Mouse (Mus musculus) common myeloid progenitor, adult 5-6 weeks (primary cell): Measurements from ENCODE around the gene 2510039O18Rik. TPM values are rescaled to one million over a fixed set of nuclear protein-coding genes. Genes with fewer than 3 reads are reported as not detected.

ENCODE experiments used
- ATAC-seq: replicated peaks from 2 replicates; pipeline ENCODE4 v1.8.0; 2016; ENCODE audit warnings: low read depth, mild to moderate bottlenecking, moderate TSS enrichment, inconsistent platforms; ENCODE audit not compliant: poor library complexity, severe bottlenecking
- total RNA-seq: library from RNA; stranded (forward); fragments of 200-1000, 187-1606 nt; gene quantifications from 2 replicates; pipeline ENCODE4 v1.2.3, GENCODE M21; 2017

The 2510039O18Rik gene
- 30.4 and 34.6 TPM in 2 replicates for total RNA-seq

DNA sequence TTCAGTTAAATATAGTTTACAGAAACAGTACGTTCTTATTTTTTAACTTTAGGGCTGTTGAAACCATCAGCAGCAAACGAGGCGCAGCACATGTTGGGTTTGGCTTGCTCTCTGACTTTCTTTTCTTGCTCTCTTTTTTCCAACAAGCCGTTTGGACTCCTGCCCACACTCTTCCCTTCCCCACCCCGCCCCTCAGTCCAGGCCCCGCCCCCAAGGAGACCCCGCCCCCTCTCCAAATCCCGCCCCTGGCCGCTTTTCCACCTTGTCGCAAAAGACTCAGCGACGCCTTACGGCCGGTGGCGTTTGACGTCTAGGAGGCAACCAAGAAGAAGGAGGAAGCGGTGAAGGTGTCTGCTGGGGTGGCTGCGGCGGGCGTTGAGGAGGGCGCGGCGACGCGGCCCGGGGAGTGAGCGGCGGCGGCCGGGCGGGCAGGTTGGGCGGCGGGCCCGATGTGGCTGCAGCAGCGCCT, at the start of gene 2510039O18Rik:
Gene 2510039O18Rik, plus strand, starts transcription at position 320 of the 469 bp plus-strand sequence.
- ATAC-seq, result peak; percentile 76

DNA sequence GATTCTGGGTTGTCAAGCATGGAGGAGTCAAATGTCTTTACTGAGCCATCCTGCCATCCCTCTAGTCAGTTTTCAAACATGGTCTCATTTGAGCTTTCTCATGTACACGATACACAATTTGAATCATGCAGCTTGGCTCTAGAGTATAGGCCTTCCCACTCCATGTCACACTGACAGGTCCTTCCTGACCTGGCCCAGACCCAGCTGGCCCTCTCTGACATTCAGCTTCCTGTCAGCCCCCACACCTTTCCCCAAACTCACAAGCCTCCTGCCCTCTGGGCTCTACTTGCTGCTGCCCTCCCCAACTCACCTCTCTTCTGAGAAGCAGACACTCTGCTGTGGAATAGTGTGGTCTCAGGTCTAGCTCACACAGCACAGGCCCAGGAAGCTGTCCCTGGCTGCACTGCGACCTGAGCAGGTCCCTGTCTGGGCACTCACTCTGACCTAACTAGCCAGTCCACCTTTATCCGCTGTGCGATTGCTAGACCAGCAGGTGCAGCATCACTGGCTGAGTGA, 44.8 kb upstream of the 2510039O18Rik start:
- no peak for ATAC-seq

DNA sequence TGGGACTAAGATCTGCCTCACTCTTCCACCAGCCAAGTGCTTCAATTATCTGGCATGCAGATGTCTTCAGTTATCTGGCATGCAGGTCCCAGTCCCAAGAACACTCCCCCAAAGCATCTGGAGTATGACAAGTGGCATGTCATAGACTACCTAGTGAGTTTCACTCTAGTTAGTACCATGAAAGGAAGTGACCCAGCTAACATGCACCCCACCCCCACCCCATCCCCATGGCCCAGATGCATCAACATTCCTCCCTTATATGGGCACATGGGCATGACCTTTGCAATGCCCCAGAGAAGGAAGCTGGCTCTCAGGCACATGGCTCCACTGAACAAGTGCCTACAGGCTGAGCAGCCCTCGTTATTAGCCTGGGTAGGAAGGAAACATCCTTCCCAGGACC, 44.3 kb upstream of the 2510039O18Rik start:
- 0 out of 2 replicates have a peak, but pooled peaks have one; percentile 11 for ATAC-seq

DNA sequence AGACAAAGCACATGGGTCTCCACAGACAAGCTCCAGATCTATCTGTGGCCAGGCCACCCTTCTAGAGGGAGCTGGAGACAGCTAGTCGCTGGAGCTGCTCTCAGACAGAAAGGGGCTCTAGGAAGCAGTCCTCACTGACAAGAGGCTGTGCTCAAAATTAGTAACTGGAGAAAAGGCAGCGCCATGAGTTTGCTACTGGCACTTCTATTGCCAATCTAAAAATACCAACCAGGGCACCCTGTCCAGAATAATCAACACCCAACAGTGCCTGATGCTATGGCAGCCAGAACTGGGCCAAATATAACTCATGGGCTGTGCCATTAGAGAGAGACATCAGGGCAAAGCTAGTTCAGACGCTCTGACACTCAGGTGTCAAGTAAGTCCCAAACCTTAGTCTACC, 43.3 kb upstream of the 2510039O18Rik start:
- ATAC-seq, result no peak

DNA sequence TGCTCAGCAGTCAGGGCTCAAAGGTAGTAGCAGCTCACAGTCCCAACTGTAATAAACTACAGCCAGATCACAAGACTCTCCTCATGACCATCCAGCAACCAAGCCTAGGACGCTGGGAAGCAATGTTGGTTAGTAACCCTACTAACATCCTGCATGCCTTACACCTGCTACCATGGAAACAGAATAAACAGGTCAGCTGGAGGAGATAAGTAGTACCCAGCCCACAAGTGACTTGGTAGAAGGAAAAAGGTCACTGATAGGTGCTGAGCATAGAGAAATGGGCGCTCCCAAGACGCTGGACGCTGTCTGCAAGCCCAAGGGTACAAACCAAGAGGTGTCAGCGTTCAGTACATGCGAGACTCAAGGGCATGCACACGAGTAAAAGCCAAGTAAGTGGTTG, 40.2 kb upstream of the 2510039O18Rik start:
- no peak for ATAC-seq

DNA sequence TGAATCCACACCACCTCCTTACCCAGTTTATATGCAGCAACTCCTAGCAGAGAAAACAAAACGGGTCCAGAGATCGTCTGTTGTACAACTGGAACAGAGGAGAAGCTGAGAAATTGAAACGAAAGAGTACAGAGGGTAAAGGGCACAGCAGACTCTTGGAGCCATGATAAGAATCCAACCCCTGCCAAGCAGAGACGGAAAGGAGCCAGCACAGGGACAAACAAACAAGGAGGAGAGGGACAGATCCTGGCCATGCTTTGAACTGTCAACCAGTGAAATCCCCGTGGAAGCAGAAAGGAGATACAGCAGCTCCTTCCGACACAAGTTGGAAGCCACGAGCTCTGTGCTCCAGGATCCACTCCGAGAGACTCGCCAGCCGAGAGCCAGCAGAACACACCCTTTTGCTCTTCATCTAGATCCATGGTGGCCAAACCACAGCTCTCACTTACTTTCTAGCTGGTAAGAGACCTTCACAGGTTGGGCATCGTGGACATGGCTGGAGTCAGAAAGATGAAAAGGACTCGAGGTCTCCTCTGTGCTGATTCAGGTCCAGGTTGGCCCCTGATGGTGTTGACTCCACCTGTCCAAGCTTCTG, 37.7 kb upstream of the 2510039O18Rik start:
- no peak for ATAC-seq

DNA sequence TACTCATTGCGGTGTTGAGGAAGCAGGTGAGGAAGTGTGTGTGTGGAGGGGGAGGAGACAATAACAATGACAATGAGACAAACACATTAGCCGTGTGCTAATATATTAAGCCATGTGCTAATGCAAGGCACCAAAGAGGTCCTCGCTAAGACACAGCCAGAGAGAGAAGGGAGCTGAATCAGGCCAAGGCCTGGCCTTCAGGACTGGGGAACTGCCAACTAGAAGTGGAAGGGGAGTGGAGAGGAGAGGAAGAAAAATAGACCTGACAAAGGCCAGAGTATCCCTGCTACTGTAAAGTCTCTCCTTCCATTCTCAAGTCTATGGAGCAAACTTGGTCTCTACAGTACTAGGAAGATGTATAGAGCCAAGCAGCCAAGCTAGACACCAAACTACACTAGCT, 37.1 kb upstream of the 2510039O18Rik start:
- no peak for ATAC-seq

DNA sequence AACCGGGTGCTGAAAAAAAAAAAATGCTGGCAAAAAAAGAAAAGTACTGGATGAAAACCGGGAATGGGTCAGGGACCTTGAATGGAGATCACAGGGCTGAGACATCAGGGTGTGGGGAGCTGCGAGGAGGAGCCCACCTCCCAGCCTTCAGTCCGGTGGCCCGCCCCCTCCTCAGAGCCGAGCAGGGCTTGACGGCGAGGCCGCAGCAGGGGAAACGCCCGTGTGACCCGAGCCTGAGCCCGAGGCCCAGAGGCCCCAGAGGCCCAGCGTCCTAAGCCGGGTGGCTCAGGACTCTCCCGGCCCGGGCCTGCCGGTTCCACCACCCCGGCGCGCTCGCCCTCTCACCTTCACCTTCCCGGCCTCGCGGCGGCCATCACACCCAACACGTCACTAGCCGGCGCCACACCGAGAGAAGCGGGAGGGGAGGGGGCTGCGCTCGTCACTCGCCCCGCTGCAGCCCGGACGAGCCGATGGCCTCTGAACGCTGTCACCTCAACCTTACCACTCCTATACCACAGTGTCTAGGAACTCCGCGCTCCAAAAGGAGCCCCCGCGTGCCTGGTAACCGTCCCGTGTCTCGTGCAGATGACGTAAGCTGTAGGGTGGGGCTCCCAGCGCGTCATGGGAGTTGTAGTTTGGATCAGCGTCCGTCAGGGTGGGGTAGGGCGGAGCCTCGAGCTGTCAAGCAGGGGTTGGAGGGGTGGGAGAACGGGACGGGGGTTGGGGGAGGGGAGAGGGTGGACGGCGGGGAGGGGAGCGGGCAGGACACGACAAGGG, 36.2 kb upstream of the 2510039O18Rik start, which contains the start of gene Mfn2:
Gene Mfn2, minus strand, starts transcription at position 392 of the 777 bp plus-strand sequence.
- ATAC-seq, result peak; percentile 94

DNA sequence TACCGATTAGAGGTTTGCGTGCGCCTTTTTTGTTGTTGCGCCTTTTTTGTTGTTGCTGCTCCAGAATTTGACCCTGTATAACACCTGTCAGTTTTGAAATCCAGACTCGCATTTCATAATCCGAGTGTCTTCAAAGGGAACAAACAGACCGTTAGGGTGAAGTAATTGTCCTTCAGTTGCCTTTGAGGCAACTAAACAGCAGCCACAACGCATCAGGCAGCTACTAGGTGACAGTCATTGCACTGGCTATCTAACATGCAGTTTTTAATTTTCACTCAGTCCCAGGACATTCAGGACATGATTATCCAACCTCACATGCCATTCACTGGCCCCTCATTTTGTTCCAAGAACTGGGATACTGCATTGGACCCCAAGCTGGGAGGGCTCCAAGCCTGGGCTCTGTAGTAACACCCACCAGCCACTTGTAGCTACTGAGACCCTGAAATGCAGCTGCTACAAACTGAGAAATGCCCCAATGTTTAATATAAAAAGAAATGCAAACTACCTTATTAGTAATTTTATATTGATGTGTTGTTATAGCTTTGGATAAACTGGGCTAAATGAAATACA, 35.5 kb upstream of the 2510039O18Rik start:
- peak; percentile 12 for ATAC-seq

DNA sequence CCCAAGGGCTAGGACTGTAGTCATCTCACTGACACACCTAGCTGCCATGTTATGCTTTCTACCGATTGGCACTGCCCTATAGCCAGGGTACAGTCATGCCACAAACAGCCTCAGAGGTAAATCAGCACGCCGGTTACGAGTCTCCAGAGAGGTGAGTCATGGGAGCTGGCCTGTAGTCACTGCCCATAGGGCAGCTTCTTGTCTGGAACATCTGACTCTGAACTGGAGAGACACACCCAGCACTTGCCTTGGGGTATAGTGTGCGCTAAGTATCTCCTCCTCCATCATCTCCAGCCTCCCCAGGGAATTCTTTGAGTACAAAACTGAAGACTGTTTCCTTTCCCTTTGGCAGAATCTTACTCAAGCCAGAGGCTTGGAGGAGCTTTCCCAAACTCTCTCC, 34.5 kb upstream of the 2510039O18Rik start:
- ATAC-seq, result no peak

DNA sequence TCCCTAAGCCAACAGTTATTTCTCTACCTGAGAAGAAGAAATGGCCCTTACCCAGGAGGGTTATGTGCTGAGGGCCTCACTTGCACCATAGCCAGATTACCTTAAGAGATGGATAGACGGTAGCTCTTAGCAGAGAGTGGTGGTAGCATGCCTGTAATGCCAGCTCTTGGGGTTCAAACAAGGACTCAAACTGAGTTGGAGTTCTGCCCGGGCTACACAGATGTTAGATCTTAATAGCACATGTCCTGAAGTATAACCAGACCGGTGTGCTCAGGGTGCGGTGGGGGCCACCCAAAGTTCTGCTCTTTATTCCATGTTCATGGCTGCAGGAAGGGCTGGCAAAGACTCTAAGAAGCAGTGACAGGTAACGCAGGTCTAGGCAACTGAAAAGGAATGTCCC, 31.2 kb upstream of the 2510039O18Rik start:
- no peak for ATAC-seq

DNA sequence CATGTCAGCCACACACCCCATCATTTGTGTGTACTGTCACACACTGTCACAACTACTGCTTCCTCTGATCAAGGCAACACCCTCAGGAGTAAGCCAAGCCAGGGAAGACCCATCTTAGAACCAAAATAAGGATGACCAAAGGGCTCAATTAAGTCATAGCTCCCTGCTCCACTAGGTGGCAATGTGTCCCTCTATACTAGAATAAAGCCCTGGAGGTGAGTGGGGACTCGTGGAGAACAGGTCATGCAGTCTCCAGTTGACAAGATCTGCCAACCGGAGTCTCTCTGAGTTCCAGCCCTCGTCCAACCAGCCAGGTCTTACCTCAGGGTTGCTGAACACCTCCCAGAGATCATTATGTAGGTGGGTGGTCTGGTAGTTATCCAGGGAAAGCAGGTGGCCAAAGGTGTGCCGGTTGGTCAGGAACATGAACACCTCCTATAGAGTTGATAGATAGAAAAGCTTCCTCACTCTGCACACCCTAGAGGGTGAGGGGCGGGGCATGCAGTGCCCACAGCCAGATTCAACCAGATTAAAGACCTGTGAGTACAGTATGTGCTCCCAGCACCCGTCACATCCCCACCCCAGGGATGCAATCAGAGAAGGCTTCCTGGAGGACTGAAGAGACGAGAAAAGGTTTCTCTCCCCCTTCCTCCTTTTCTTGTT, 22.1 kb upstream of the 2510039O18Rik start:
- ATAC-seq, result peak; percentile 88

DNA sequence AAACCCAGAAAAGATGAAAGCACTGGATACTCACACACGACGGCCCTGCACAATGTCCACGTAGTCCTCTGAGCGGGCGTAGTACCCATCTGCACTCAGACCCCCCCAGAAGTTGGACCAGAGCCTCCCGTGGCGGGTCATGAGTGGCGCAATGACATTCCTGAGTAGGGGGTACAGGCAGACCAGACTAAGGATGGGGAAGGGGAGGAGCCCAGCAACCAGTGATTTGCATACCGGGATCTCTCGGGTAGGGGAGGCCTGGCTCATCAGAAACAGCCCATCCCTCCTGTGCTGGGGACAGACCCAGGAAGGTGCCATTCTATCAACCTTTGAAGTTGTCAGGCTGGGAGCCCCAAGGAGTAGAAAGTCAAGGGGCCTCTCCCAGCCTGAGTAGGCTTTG, 19.7 kb upstream of the 2510039O18Rik start:
- ATAC-seq, result no peak

DNA sequence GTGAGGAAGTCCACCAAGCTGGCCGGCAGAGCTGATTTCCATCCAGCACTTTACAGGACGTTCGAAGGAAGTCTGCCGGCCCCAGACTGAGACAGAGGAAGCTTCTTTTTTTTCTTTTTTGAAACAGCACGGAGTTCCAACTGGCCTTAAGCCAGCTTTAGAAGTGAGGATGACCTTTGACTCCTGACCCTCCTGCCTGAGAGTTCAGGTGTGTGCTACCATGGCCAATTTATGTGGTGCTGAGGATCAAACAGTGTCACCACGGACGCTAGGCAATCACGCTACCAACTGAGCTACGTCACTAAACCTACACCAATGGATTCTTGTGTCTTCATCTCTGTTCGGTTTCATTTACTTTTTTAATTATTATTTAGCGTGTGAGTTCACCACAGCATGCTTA, 18.4 kb upstream of the 2510039O18Rik start:
- peak; percentile 33; the same call in 1 of the 2 replicates for ATAC-seq

DNA sequence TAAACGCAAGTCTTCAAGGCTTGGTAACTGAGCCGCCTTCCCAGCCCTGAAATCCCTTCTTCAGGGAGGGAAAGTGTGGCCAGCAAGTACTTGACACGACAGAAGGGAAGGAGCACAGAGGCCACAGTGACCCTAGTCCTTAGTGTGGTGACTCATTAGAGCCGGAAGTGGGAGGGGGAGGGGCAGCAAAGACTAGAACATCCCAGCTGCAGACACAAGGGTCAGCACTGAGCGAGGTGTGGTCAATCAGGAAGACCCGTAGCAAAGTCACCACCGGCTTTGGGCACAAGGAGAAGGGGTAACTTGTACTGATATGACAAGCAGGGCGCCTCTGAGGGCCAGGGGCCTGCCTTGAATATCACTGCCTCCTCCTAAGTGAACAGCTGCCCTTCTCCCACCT, 13.0 kb upstream of the 2510039O18Rik start:
- peak; percentile 42 for ATAC-seq

DNA sequence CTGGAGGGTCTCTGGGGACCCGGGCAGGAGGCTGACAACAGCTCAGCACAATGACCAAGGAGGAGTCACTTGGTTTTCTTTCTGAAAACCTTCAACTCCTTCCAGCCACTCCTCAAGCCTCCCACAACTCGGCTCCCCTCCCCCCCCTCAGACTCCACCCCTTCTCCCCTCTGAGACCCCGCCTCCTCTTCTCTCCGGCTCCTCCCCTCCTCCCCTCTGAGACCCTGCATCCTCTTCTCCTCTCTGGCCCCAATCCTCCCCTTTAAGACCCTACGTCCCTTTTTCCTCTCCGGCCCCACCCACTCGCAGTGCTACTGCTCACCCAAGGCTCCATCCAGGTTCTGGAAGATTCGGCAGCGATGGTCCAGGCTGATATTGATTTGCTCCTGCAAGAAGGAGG, 12.6 kb upstream of the 2510039O18Rik start:
- no peak for ATAC-seq

DNA sequence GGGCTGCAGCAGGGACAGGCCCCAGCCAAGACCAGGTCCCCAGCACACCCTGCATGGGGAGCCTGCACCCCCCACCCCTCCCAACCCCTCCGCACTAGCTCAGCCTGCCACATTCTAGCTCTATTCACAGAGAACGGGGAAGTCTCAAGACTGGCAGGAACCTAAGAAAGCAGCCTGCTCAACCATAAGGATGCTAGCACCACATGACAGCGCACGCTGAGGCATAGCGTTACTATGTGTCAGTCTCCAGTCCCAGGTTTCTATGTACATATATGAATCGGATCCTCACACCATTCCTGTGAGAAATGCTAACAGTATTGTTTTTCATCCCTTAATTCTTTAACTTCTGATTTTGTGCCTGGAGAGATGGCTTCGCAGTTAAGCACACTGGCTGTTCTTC, 12.2 kb upstream of the 2510039O18Rik start:
- no peak for ATAC-seq

DNA sequence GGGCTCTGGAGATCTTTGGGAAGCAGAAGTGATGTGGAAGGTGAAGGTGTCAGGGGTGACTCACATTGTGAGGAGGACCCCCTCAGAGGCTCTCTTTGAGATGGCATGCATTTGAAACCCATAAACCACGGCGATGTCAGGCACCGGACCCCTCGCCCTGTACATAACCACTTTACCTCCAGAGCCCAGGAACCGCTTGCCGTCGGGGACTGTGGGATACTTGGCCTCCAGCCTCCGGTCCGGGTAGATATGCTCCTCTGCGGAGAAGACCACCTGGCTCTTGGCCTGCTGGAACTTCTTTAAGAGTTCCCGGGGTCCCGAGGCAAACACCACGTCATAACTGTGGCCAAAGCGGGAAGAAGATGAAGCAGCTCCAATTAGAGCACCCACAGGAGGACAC, 9.7 kb upstream of the 2510039O18Rik start:
- no peak for ATAC-seq

DNA sequence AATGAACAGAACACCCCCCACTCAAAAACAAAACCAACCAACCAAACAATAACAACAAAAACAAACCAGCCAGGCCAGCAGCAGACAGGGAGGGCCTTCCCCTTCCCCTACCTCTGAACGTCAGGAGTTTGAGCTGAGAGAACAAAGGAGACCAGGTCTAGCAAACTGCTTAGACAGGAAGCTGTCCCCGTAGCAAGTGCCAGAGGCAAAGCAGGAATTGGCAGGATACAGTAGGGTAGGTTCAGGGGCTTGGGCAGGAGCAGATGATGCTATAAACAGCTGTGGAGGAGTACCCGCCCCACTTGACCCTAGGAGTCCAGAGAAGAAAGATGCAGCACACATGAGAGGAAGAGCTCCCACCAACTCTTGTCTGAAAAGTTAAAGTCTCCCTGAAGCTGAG, 6.6 kb upstream of the 2510039O18Rik start:
- no peak for ATAC-seq

DNA sequence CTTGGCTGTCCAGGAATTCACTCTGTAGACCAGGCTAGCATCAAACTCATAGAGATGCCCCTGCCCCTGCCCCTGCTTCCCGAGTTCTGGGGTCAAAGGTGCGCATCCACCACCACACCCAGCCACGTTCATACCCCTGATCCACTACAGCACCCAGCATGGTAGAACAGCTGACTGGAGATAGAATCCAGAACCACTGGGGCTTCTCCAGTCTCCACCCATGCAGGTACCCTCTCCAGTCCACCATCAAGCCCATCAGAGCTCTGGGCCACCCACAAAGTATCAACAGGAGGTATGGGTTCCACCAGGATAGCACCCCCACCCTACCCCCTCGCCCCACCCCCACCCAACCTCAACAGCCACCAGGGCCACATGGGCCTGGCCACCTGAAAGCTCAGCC, 6.1 kb upstream of the 2510039O18Rik start:
- no peak for ATAC-seq
